Comparison of ENCODE assay signal across 13 mouse cellular contexts in genomic region chr19:6268670-6269132, GRCm38 (mm10). TPM values are rescaled to one million over a fixed set of nuclear protein-coding genes. Genes with fewer than 3 reads are reported as not detected.
DNase-seq lines count a peak whose midpoint lies in the region; ATAC-seq and TF ChIP-seq lines count a peak whose summit lies in the region.
"Had no signal": no experiment of that assay in that cellular context is flagged by ENCODE, and none has a peak within 500 bp of the region (broad histone marks: within the 10 kb centered on the region; RNA-seq: fewer than 3 reads in every experiment).

No protein-coding gene starts in this region.

- H3K4me2 ChIP-seq in liver, postnatal 0 days (ENCODE audit: low read depth, low read length) = no peak overlapping the region
- H3K4me2 ChIP-seq: stomach, embryonic 15.5 days had no signal

- intact Hi-C loops in heart, adult 2 months (cut with DNase I) = loop anchor here (1.0 kb wide), 1 partner anchor 36 kb away; no protein-coding TSS in a partner anchor
- intact Hi-C loops in heart, postnatal 25 days (cut with DNase I) = loop anchor here (1.0 kb wide), 1 partner anchor 36 kb away; no protein-coding TSS in a partner anchor

- WGBS in heart, adult 2 months = 78% methylated on average over 7 of the region's 7 CpGs
- WGBS in liver, postnatal 0 days (ENCODE audit: insufficient replicate concordance) = 52% methylated on average over 7 of the region's 7 CpGs
- 89% methylated on average over 7 of the region's 7 CpGs for WGBS in thymus, adult 2 months

- H3K4me1 ChIP-seq in heart, adult 2 months (ENCODE audit: control insufficient read depth, insufficient read depth, low read length) = peaks cover 9% of the 10 kb centered on the region
- H3K4me1 ChIP-seq in liver, postnatal 0 days (ENCODE audit: insufficient read depth) = peaks cover 44% of the 10 kb centered on the region
- H3K4me1 ChIP-seq in thymus, adult 2 months (replicated peaks; ENCODE audit: control insufficient read depth, insufficient read depth, low read length) = no peaks in the 10 kb centered on the region

- H3K27me3 ChIP-seq in heart, adult 2 months (ENCODE audit: control insufficient read depth, insufficient read depth, low read length) = no peaks in the 10 kb centered on the region
- H3K27me3 ChIP-seq in liver, postnatal 0 days (ENCODE audit: insufficient read depth, low read length) = no peaks in the 10 kb centered on the region
- H3K27me3 ChIP-seq in thymus, adult 2 months (ENCODE audit: control insufficient read depth, insufficient read depth, low read length) = no peaks in the 10 kb centered on the region
- H3K27me3 ChIP-seq: stomach, embryonic 15.5 days had no signal

- H3K9ac ChIP-seq in heart, adult 2 months (ENCODE audit: low read depth, low read length) = no peak overlapping the region
- H3K9ac ChIP-seq in liver, postnatal 0 days (replicated peaks) = no peak overlapping the region
- H3K9ac ChIP-seq: stomach, embryonic 15.5 days had no signal

- no peak overlapping the region for H3K4me3 ChIP-seq in heart, adult 2 months
- H3K4me3 ChIP-seq in liver, postnatal 0 days (ENCODE audit: low read depth, low read length) = no peak overlapping the region
- H3K4me3 ChIP-seq in thymus, adult 2 months (ENCODE audit: control insufficient read depth, insufficient read depth, low read length) = no peak overlapping the region
- H3K4me3 ChIP-seq: stomach, embryonic 15.5 days had no signal

- peak overlapping the region; percentile 53; the same call in 1 of the 2 replicates for H3K27ac ChIP-seq in heart, adult 2 months
- peak overlapping the region; percentile 82 for H3K27ac ChIP-seq in liver, postnatal 0 days (ENCODE audit: low read depth)
- H3K27ac ChIP-seq in thymus, adult 2 months (ENCODE audit: control insufficient read depth, insufficient read depth, low read length) = no peak overlapping the region
- H3K27ac ChIP-seq: hindbrain, postnatal 0 days; stomach, embryonic 15.5 days had no signal

- H3K9me3 ChIP-seq in liver, postnatal 0 days (ENCODE audit: low read length) = no peaks in the 10 kb centered on the region
- H3K9me3 ChIP-seq: stomach, embryonic 15.5 days had no signal

- peak; percentile 45 for DNase-seq in adrenal gland, adult 2 months
- no peak for DNase-seq in adrenal gland, postnatal 25 days
- peak in 1 of 2 experiments; percentile 43 for DNase-seq in heart, adult 2 months
- no peak for DNase-seq in heart, postnatal 25 days (ENCODE audit: low spot score)
- peak; percentile 67 for DNase-seq in liver, postnatal 0 days
- DNase-seq in monocyte, adult 2 months (ENCODE audit: low read depth in 1 of 2, low spot score in 2 of 2) = peak; percentile 64 to 76
- no peak for DNase-seq in neural tube, embryonic 10.5 days (ENCODE audit: extremely low spot score, low spot score)
- DNase-seq in thymus, adult 2 months = no peak

- no peak for TF ChIP-seq EP300 in heart, adult 2 months (IDR thresholded peaks at IDR 0.05; ENCODE audit: insufficient read depth, low read depth, low read length)
- TF ChIP-seq EP300 in liver, postnatal 0 days (IDR thresholded peaks at IDR 0.05; ENCODE audit: low read depth) = peak; percentile 76

- TF ChIP-seq CTCF in heart, adult 2 months (IDR thresholded peaks at IDR 0.05) = no peak
- TF ChIP-seq CTCF in liver, postnatal 0 days (IDR thresholded peaks at IDR 0.05; ENCODE audit: low read depth) = no peak
- TF ChIP-seq CTCF in thymus, adult 2 months (IDR thresholded peaks at IDR 0.05; ENCODE audit: borderline replicate concordance, control insufficient read depth, extremely low read depth, insufficient read depth, low read length, poor library complexity) = no peak

- no peaks in the 10 kb centered on the region for H3K36me3 ChIP-seq in heart, adult 2 months (ENCODE audit: control insufficient read depth, insufficient read depth, low read length)
- no peaks in the 10 kb centered on the region for H3K36me3 ChIP-seq in liver, postnatal 0 days (replicated peaks; ENCODE audit: insufficient read depth, low read length)
- no peaks in the 10 kb centered on the region for H3K36me3 ChIP-seq in thymus, adult 2 months (ENCODE audit: control insufficient read depth, insufficient read depth, low read length)
- H3K36me3 ChIP-seq: stomach, embryonic 15.5 days had no signal

- H3K79me2 ChIP-seq in heart, adult 2 months (replicated peaks; ENCODE audit: control insufficient read depth, insufficient read depth, low read length) = no peaks in the 10 kb centered on the region

- peak; percentile 57 for ATAC-seq in liver, postnatal 0 days

- no peak for TF ChIP-seq POLR2A in heart, adult 2 months (IDR thresholded peaks at IDR 0.05; ENCODE audit: insufficient read depth, low read depth, low read length)
- TF ChIP-seq POLR2A in thymus, adult 2 months (IDR thresholded peaks at IDR 0.05; ENCODE audit: control insufficient read depth, extremely low read depth, insufficient read depth, low read length, poor library complexity) = no peak

RNA-seq across cellular contexts. Expression of gene Ehd1, which starts 7.8 kb away (rescaled TPM):
- 100 to 1,000 TPM; 129 to 133 TPM for total RNA-seq in adrenal gland, adult 2 months (2021)
- 470 and 474 TPM in 2 replicates for polyA plus RNA-seq in adrenal gland, adult 2 months (2012; rRNA removed)
- total RNA-seq in adrenal gland, postnatal 25 days (2021) = 101 and 126 TPM in 2 replicates
- 100 to 1,000 TPM in 1 of 2 experiments, 10 to 100 TPM in 1; 98.0 to 120 TPM for total RNA-seq in heart, adult 2 months (2021)
- 111 and 142 TPM in 2 replicates for polyA plus RNA-seq in heart, adult 2 months (2012; rRNA removed)
- total RNA-seq in heart, postnatal 25 days (2021) = 100 to 1,000 TPM; 119 to 139 TPM
- polyA plus RNA-seq in liver, postnatal 0 days (2015; fragmentation: Nextera tagmentation; extraction: Ambion mirVana) = 36.4 and 36.9 TPM in 2 replicates
- 141 and 159 TPM in 2 replicates for polyA plus RNA-seq in thymus, adult 2 months (2012; rRNA removed)

RNA-seq across cellular contexts. Expression of gene Atg2a, which starts 27.2 kb away (rescaled TPM):
- 10 to 100 TPM; 31.0 to 36.0 TPM for total RNA-seq in adrenal gland, adult 2 months (2021)
- 105 and 108 TPM in 2 replicates for polyA plus RNA-seq in adrenal gland, adult 2 months (2012; rRNA removed)
- 33.8 and 47.0 TPM in 2 replicates for total RNA-seq in adrenal gland, postnatal 25 days (2021)
- 10 to 100 TPM; 20.5 to 24.5 TPM for total RNA-seq in heart, adult 2 months (2021)
- polyA plus RNA-seq in heart, adult 2 months (2012; rRNA removed) = 26.3 and 26.7 TPM in 2 replicates
- 10 to 100 TPM; 22.0 to 22.2 TPM for total RNA-seq in heart, postnatal 25 days (2021)
- polyA plus RNA-seq in liver, postnatal 0 days (2015; fragmentation: Nextera tagmentation; extraction: Ambion mirVana) = 3.4 and 3.8 TPM in 2 replicates
- 82.4 and 90.3 TPM in 2 replicates for polyA plus RNA-seq in thymus, adult 2 months (2012; rRNA removed)

RNA-seq across cellular contexts. Expression of gene Ppp2r5b, which starts 33.0 kb away (rescaled TPM):
- 100 to 1,000 TPM in 1 of 2 experiments, 10 to 100 TPM in 1; 87.1 to 123 TPM for total RNA-seq in adrenal gland, adult 2 months (2021)
- polyA plus RNA-seq in adrenal gland, adult 2 months (2012; rRNA removed) = 247 and 266 TPM in 2 replicates
- 95.5 and 103 TPM in 2 replicates for total RNA-seq in adrenal gland, postnatal 25 days (2021)
- total RNA-seq in heart, adult 2 months (2021) = 10 to 100 TPM; 34.8 to 35.1 TPM
- 36.8 and 40.6 TPM in 2 replicates for polyA plus RNA-seq in heart, adult 2 months (2012; rRNA removed)
- 10 to 100 TPM; 33.6 to 38.0 TPM for total RNA-seq in heart, postnatal 25 days (2021)
- 3.2 and 3.8 TPM in 2 replicates for polyA plus RNA-seq in liver, postnatal 0 days (2015; fragmentation: Nextera tagmentation; extraction: Ambion mirVana)
- 54.6 and 56.1 TPM in 2 replicates for polyA plus RNA-seq in thymus, adult 2 months (2012; rRNA removed)

RNA-seq across cellular contexts. Expression of gene Cdc42bpg, which starts 37.6 kb away (rescaled TPM):
- total RNA-seq in adrenal gland, adult 2 months (2021) = 10 to 100 TPM; 14.4 to 24.6 TPM
- polyA plus RNA-seq in adrenal gland, adult 2 months (2012; rRNA removed) = 23.7 and 26.6 TPM in 2 replicates
- 22.8 and 34.2 TPM in 2 replicates for total RNA-seq in adrenal gland, postnatal 25 days (2021)
- 10 to 100 TPM; 11.7 to 13.9 TPM for total RNA-seq in heart, adult 2 months (2021)
- 7.0 and 7.7 TPM in 2 replicates for polyA plus RNA-seq in heart, adult 2 months (2012; rRNA removed)
- 10 to 100 TPM in 1 of 2 experiments, 1 to 10 TPM in 1; 9.4 to 12.0 TPM for total RNA-seq in heart, postnatal 25 days (2021)
- 0.27 and 0.35 TPM in 2 replicates for polyA plus RNA-seq in liver, postnatal 0 days (2015; fragmentation: Nextera tagmentation; extraction: Ambion mirVana)
- polyA plus RNA-seq in thymus, adult 2 months (2012; rRNA removed) = 12.8 and 12.9 TPM in 2 replicates

RNA-seq across cellular contexts. Expression of gene Gpha2, which starts 42.5 kb away (rescaled TPM):
- 10 to 100 TPM; 18.7 to 23.7 TPM for total RNA-seq in adrenal gland, adult 2 months (2021)
- polyA plus RNA-seq in adrenal gland, adult 2 months (2012; rRNA removed) = 237 and 302 TPM in 2 replicates
- 20.1 and 25.8 TPM in 2 replicates for total RNA-seq in adrenal gland, postnatal 25 days (2021)
- not detected for total RNA-seq in heart, adult 2 months (2021)
- polyA plus RNA-seq in heart, adult 2 months (2012; rRNA removed) = 0.27 TPM in 1 of 2 replicates, not detected in the other
- total RNA-seq in heart, postnatal 25 days (2021) = not detected
- not detected in 2 replicates for polyA plus RNA-seq in liver, postnatal 0 days (2015; fragmentation: Nextera tagmentation; extraction: Ambion mirVana)
- polyA plus RNA-seq in thymus, adult 2 months (2012; rRNA removed) = 5.2 and 8.9 TPM in 2 replicates
- total RNA-seq: heart, adult 8-10 months; heart, postnatal 36 days; hindbrain, postnatal 0 days; left cerebral cortex, adult 8-10 months had no signal

Comparison
In these comparisons a context has a peak if more than half of its experiments do, and no peak if none do; other contexts are left out.
1. DNase-seq: peak in adrenal gland, adult 2 months (single experiment), liver, postnatal 0 days (single experiment) and monocyte, adult 2 months (2 of 2); none in adrenal gland, postnatal 25 days (single experiment), heart, postnatal 25 days (single experiment), neural tube, embryonic 10.5 days (single experiment) and thymus, adult 2 months (single experiment).